Mouse (Mus musculus): Measurements from ENCODE around the gene Ppm1e. TPM values are rescaled to one million over a fixed set of nuclear protein-coding genes. Genes with fewer than 3 reads are reported as not detected.

Gene Ppm1e
- total and polyA plus RNA-seq, 2 experiments from 2014 or later = 4.3 to 10.3 TPM

DNA sequence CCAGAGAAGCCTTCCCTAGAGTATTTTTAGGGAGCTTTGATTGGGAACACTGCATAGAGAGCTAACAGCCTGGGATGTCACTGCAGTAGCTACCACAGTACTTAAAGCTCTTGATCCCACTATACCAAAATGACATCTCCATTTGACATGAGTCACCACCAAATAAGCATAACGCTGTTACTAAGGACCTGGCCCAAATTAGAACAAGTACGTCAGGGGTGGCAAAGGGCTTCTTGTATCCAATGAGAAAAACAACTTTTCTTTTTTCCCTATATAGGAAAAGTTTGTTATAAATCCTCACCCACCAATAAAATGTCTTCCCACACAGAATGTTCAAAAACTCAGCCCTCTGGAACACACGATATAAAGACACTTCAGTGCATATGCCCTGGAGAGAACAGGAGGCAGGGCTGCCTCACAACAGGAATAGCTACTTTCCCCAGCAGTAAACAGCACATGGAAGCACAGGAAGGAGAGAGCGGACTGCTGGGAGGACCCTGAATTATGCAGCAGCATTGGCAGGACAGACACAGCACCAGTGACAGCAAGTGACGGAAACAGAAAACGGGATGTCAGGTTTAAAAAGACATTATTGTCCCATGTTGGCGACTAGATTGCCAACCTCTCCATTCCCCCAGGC, 119.8 kb downstream of the Ppm1e start:
- Histone ChIP-seq H3K4me3 (ENCODE audit: low read depth, low read length) (no peak overlapping the region), H3K9ac (replicated peaks; ENCODE audit: low read depth, low read length) (no peak overlapping the region), H3K4me1 (ENCODE audit: control insufficient read depth, insufficient read depth) (peaks cover 40% of the 10 kb centered on the region), H3K4me2 (ENCODE audit: low read depth, low read length) (no peak overlapping the region), H3K9me3 (replicated peaks; ENCODE audit: control insufficient read depth, low read length) (no peaks in the 10 kb centered on the region), H3K27me3 (ENCODE audit: control insufficient read depth, insufficient read depth, low read length) (no peaks in the 10 kb centered on the region), H3K27ac (ENCODE audit: low read depth) (peak overlapping the region; percentile 84), H3K36me3 (replicated peaks; ENCODE audit: control insufficient read depth, insufficient read depth, low read length) (peaks cover 13% of the 10 kb centered on the region; the same call in 1 of the 2 replicates)
- 53% methylated on average over 7 of the region's 7 CpGs for WGBS
- ATAC-seq (ENCODE audit: insufficient read depth, low read depth) (peak; percentile 70; the same call in 1 of the 2 replicates), DNase-seq (ENCODE audit: low spot score) (peak; percentile 61)
- TF ChIP-seq CTCF (IDR thresholded peaks at IDR 0.05; ENCODE audit: low read depth) (no peak), EP300 (IDR thresholded peaks at IDR 0.05; ENCODE audit: low read depth) (no peak)

DNA sequence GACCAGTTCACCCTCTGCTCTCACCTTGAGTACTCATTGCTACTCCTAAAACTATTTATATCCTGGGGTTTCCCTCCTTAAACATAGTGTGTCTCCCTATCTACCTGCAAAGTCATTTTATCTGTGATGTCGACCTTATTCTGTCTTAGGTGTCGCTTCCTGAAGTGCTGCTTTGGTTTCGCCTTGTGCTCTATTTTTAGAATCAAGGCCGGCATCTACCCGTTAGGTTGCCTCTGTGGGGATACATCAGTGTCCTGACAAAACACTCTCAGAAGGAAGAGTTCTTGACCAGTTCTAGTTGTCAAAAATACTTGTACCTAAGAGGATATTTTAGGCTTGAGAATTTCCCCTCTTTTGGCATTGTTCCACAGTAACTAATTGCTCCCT, 123.3 kb downstream of the Ppm1e start:
- Histone ChIP-seq H3K9ac (replicated peaks; ENCODE audit: low read depth, low read length) (no peak overlapping the region), H3K4me1 (ENCODE audit: control insufficient read depth, insufficient read depth) (peaks cover 28% of the 10 kb centered on the region), H3K27ac (ENCODE audit: low read depth) (peak overlapping the region; percentile 52), H3K9me3 (replicated peaks; ENCODE audit: control insufficient read depth, low read length) (no peaks in the 10 kb centered on the region), H3K27me3 (ENCODE audit: control insufficient read depth, insufficient read depth, low read length) (no peaks in the 10 kb centered on the region), H3K4me2 (ENCODE audit: low read depth, low read length) (peak overlapping the region; percentile 41; the same call in 1 of the 2 replicates), H3K4me3 (ENCODE audit: low read depth, low read length) (no peak overlapping the region), H3K36me3 (replicated peaks; ENCODE audit: control insufficient read depth, insufficient read depth, low read length) (peaks cover 28% of the 10 kb centered on the region; the same call in 1 of the 2 replicates)
- DNase-seq (ENCODE audit: low spot score) (peak; percentile 31), ATAC-seq (ENCODE audit: insufficient read depth, low read depth) (no peak)
- WGBS = 21% methylated on average over 5 of the region's 5 CpGs
- TF ChIP-seq EP300 (IDR thresholded peaks at IDR 0.05; ENCODE audit: low read depth) (no peak), CTCF (IDR thresholded peaks at IDR 0.05; ENCODE audit: low read depth) (no peak)

DNA sequence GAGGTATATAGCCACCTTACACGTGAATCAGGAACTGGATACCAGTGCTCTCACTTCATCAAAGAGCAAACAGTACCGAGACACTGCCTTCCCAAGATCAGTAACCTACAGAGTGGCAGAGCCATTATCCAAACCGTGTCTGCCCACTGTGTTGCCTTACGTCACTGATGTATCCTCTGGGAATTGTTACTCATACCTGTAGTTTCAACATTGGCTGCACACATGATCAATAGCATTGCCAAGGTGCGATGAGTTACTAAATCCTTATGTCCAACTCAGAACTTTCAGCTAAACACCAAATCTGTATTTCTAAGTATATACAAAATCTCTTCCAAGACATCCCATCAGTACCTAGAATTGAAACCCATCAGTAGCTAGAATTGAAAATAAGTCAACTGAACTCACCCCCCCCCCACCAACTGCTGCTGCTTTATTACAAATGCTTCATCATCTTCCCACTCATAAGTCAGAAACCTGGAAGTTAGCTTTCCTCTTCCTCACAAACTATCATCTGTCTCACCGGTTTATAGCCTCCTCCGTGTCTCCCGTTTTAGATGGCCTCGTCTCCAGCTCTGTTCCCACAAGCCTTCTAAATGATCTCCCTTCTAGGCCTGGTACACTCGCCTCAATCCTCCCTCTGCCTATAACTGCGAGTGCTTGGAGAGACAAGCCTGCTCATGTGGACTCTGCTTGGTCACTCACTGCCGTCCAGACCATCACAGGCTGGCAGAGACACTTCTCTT, 123.9 kb downstream of the Ppm1e start:
- ATAC-seq (ENCODE audit: insufficient read depth, low read depth) = no peak
- H3K4me3 ChIP-seq (ENCODE audit: low read depth, low read length) = no peak overlapping the region
- H3K9me3 ChIP-seq (replicated peaks; ENCODE audit: control insufficient read depth, low read length) = no peaks in the 10 kb centered on the region
- peak overlapping the region; percentile 52 for H3K27ac ChIP-seq (ENCODE audit: low read depth)
- peaks cover 28% of the 10 kb centered on the region; the same call in 1 of the 2 replicates for H3K36me3 ChIP-seq (replicated peaks; ENCODE audit: control insufficient read depth, insufficient read depth, low read length)
- peak overlapping the region; percentile 41; the same call in 1 of the 2 replicates for H3K4me2 ChIP-seq (ENCODE audit: low read depth, low read length)
- no peak for DNase-seq (ENCODE audit: low spot score)
- peaks cover 22% of the 10 kb centered on the region; the same call in 1 of the 2 replicates for H3K4me1 ChIP-seq (ENCODE audit: control insufficient read depth, insufficient read depth)
- TF ChIP-seq EP300 (IDR thresholded peaks at IDR 0.05; ENCODE audit: low read depth) (no peak), CTCF (IDR thresholded peaks at IDR 0.05; ENCODE audit: low read depth) (no peak)
- WGBS = 70% methylated on average over 12 of the region's 12 CpGs
- H3K27me3 ChIP-seq (ENCODE audit: control insufficient read depth, insufficient read depth, low read length) = no peaks in the 10 kb centered on the region
- no peak overlapping the region for H3K9ac ChIP-seq (replicated peaks; ENCODE audit: low read depth, low read length)

DNA sequence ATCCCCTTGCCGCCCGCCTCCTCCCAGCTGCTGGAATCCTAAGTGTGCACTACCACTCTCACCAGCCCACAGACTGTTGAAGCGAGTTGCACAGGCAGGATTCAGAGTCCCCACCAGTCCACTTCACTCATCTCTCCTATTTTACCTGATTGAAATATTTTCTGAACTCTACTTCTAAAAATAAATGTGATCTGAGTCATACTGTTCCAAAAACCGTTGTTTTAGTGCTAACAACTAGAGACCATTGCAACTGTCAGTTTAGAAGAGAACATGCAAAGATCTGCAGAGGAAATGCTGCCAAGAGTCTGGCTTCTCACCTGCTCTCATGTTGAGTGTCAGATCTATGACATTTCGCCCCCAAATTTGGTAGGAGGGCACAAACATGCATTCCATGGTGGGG, 125.4 kb downstream of the Ppm1e start:
- H3K36me3 ChIP-seq (replicated peaks; ENCODE audit: control insufficient read depth, insufficient read depth, low read length) = peaks cover 37% of the 10 kb centered on the region
- peaks cover 10% of the 10 kb centered on the region; the same call in 1 of the 2 replicates for H3K4me1 ChIP-seq (ENCODE audit: control insufficient read depth, insufficient read depth)
- no peak overlapping the region for H3K4me3 ChIP-seq (ENCODE audit: low read depth, low read length)
- H3K9ac ChIP-seq (replicated peaks; ENCODE audit: low read depth, low read length) = no peak overlapping the region
- TF ChIP-seq CTCF (IDR thresholded peaks at IDR 0.05; ENCODE audit: low read depth) (no peak), EP300 (IDR thresholded peaks at IDR 0.05; ENCODE audit: low read depth) (no peak)
- DNase-seq (ENCODE audit: low spot score) (no peak), ATAC-seq (ENCODE audit: insufficient read depth, low read depth) (no peak)
- H3K4me2 ChIP-seq (ENCODE audit: low read depth, low read length) = no peak overlapping the region
- no peak overlapping the region for H3K27ac ChIP-seq (ENCODE audit: low read depth)
- no peaks in the 10 kb centered on the region for H3K9me3 ChIP-seq (replicated peaks; ENCODE audit: control insufficient read depth, low read length)
- WGBS = 83% methylated on average over 5 of the region's 5 CpGs
- H3K27me3 ChIP-seq (ENCODE audit: control insufficient read depth, insufficient read depth, low read length) = no peaks in the 10 kb centered on the region

DNA sequence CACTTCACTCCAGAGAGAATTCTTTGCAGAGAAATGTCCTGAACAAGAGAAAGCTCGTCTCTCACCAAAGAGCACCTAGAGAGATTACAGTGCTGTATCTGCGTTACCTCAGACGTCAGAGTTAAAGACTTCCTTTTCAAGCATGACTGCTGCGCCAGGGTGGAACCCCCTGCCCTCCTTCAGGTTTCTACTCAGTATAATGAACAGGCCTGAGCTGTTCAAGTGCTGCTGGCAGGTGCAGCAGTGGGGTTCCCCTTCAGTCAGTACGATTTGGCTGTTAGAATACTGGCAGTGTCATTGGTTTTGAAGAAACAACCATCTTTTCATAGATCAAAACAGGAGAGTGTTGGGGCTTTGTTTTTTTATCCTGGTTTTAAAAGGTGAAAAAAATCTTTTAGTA, 131.8 kb downstream of the Ppm1e start:
- no peak for ATAC-seq (ENCODE audit: insufficient read depth, low read depth)

More for the DNA sequence above, 131.8 kb downstream of the Ppm1e start:
- Histone ChIP-seq H3K9ac (replicated peaks; ENCODE audit: low read depth, low read length) (no peak overlapping the region), H3K27ac (ENCODE audit: low read depth) (no peak overlapping the region), H3K9me3 (replicated peaks; ENCODE audit: control insufficient read depth, low read length) (no peaks in the 10 kb centered on the region), H3K27me3 (ENCODE audit: control insufficient read depth, insufficient read depth, low read length) (no peaks in the 10 kb centered on the region), H3K4me2 (ENCODE audit: low read depth, low read length) (no peak overlapping the region), H3K36me3 (replicated peaks; ENCODE audit: control insufficient read depth, insufficient read depth, low read length) (peaks cover 35% of the 10 kb centered on the region), H3K4me3 (ENCODE audit: low read depth, low read length) (no peak overlapping the region), H3K4me1 (ENCODE audit: control insufficient read depth, insufficient read depth) (0 out of 2 replicates have a peak, but pooled peaks cover 3% of the 10 kb centered on the region)
- no peak for TF ChIP-seq EP300 (IDR thresholded peaks at IDR 0.05; ENCODE audit: low read depth)
- TF ChIP-seq CTCF (IDR thresholded peaks at IDR 0.05; ENCODE audit: low read depth) = no peak
- WGBS = 68% methylated on average over 5 of the region's 5 CpGs
- DNase-seq (ENCODE audit: low spot score) = no peak

All from heart, postnatal 0 days (tissue).